Mouse (Mus musculus) thymus, postnatal 14 days (tissue): ENCODE data around the gene Plcd1.

ENCODE experiments used
- DNase-seq: peaks from one replicate; pipeline ENCODE4 v3.0.0; 2021

Plcd1 gene

DNA sequence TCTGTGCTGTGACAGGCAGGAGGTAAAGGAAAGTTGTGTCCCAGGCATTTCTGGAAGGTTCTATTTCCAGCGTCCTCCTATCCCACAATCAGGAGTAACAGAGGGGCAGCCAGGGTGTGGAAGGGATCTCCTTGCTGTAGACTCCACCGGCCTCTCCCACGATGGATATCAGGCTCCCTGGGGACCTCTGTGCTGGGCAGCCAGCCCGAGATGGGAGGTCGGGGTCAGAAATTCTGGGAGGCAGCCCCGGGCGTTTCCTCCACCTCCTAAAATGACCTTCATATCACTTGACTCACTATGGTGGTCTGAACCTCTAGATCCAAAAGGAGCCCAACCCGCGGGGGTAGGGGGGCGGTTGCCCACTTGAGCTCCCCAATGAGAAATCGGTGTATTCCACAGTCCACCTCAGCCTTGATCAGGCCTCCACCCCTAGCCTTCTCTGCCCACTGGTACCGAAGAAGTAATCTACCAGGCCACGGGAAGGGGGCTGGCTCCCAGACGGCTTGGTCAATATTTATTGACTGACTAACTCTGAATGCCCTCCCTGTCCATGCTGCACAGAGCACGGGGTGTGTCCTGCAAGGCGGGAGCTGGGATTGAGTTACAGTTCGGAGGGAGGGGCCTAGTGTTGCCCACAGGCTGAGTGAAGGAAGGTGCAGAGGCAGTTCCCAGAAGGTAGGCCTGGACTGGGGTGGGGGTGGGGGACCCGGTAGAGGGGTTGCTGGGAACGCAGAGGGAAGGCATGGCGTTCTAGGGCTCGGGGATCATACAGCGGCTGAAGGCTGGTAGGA is 41.0 kb downstream of the Plcd1 start, which contains the start of gene Vill:
Vill (plus strand) TSS at position 625 of the 791 bp plus-strand sequence.
- DNase-seq = no peak

DNA sequence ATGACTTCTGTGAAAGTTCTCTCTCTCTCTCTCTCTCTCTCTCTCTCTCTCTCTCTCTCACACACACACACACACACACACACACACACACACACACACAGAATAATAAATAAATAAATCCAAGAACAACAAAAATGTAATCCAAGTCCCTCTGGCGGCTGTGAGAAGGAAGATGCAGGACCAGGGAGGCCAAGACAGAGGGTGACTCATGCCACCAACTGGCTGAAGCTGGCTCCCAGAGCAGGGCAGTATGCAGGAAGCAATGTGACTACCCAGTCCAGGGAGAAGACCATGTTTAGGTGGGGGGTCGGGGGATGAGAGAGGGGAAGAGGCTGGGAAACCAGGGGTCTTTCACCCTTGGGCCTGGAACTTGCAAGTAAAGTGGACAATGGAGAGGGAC is 42.1 kb downstream of the Plcd1 start:
- no peak for DNase-seq

DNA sequence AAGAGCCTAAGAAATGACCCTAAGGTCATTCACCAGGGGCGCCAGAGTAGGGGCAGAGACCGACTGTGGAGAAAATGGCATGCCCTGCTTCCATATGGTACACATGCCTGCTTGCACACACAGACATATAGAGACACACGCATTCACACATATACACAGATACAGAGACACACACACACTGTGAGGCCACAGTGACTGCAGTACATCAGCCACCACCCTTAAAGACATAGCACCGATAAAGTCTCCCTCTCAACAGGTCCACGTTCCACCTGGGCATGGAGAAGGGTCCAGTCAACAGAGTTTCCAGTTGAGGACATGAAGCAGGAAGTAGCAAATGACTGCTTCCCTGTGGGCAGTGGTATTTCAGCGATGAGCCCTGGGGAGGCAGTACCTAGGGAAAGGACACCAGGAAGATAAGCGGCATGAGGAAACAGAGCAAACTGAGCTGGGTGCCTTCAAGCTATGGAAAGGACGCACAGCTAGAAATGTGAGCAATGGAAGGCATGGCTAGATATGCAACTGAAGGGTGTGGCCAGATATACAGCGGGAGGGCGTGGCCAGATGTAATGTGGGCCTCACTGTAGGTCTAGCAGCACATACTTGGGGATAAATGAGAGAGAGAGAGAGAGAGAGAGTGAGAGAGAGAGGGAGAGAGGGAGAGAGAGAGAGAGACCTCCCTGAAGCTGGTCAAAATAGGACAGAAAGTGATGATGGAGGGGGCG is 45.0 kb downstream of the Plcd1 start:
- DNase-seq = no peak

DNA sequence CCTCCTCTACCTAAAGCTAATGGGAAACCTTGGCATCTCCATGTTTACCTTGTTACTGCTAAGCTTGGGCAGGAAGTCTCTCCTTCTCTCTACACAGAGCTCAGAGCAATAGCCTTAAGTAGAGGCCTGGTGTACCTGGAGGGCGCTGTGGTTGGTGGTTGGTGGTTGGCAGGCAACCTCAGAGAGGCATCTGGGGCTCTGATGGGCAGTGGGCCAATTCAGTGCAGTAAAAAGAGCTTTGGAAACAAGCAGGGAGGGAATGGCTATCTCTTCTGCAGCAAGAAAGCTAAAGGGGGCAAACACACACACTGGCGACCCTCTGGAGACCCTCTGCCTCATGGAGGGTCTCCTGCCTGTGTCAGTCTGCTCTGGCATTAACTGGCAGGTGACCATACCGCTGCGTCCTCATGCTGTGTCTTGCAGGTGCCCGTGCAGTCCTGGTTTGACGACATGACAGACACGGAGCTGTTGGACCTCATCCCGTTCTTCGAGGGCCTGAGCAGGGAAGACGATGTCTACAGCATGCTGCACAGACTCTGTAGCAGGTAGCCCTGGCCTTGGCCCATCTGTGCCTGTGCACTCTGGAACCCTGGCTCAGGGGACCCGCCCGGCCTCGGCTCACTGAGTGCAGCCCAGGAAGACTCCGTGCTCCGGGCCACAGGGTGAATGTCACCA is 53.1 kb downstream of the Plcd1 start:
- DNase-seq = no peak

DNA sequence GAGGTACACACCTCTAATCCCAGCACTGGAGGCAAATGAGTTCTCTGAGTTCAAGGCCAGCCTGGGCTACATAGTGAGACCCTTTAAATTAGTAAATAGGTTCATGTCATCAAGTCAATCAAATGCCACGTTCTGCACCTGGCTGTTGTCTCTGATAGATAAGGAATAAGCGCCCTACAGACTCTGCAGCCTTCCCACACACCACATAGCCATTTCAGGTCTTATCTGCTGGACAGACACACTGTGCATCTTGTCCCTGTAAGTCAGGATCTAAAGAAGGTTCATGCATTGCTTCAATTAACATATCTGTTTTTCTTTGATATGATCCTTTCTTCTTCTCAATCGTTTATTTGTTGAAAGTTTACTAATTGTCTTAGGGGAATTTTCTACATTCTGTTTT is 54.7 kb downstream of the Plcd1 start:
- no peak for DNase-seq

DNA sequence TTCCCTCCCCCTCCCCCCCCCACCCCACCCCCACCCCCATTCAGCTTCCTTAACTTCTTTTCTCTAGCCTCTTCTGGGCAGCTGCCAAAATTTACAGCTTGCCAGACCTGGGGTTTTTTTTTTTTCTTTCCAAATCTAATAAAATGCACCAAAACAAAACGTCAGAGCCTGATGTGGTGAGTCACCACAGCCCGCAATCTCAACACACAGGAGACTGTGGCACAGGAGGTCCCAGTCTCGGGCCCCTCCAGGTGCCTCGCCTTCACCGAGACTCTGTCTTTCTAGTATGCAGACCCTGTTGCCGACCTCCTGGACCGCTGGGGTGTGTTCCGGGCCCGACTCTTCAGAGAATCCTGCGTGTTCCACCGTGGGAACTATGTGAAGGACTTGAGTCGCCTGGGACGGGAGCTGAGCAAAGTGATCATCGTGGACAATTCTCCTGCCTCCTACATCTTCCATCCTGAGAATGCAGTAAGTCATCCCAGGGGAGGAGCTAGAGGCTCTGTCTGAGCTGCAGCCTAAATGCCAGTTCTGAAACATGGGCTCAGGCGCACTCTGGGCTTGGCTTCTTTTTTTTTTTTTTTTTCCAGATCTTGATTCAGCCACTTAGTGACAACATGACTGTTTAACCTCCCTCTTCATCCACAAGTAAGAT is 56.1 kb downstream of the Plcd1 start:
- DNase-seq = no peak

DNA sequence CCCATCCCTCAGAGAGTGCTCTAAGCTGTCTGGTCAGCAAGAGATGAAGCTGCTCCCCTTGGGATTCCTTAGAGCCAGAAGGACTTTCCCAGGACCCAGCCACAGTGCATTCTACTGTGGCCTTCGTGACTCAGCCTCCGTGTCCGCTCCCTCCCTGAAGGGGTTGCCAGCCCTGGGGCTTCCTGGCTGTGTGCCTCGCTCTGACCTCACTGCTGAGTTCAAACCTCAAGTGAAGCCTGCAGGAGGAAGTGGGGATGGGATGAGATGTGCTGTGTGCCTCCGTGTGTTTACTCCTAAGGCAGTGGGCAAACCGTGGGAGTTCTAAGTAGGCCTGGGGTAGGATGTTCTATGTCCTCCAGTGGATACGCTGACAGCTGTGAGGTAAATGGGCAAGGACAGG is 57.5 kb downstream of the Plcd1 start:
- DNase-seq = no peak

DNA sequence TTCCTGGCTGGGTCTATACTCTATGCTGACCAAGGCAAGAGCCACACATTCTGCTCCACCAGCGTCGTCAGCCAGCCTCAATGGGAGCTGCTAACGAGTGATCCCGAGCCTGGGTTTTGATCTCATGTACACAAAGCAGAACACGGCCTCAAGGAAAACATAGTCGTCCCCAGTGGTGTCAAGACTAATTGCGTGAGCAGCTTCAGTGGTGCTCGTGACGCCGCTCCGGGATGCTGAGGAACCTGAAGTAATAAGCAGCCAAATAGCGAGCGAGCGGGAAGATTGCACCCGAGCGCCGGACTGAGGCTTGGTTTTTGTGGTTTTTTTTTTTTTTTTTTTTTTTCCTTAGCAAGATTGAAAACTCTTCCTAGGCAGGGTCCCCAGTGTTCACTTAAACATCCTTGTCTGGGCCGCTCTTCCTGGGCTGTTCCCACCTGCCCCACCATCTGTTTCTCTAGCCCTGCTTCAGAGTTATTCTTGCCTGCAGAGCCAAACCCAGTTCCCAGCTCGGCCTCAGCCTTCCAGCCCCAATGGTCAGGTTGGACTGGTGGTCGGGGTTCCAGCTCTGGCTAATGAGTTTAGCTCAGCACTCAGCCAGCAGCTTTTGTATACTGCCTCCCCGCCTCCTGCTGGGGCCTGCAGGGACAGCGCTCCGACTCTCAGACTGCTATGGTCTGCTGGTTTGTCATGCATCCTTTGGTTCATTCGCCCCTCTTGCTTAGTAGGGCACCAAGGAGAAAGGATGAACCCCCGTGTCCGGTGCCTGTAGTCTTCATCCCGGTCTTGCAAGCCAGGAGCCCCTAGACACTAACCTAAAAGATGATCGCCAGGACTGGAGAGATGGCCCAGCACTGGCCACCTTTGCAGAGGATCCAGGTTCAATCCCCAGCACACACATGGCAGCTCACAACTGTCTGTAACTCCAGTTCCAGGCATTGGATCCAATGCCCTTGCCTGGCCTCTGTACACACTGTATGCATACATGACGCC is 58.3 kb downstream of the Plcd1 start:
- no peak for DNase-seq

DNA sequence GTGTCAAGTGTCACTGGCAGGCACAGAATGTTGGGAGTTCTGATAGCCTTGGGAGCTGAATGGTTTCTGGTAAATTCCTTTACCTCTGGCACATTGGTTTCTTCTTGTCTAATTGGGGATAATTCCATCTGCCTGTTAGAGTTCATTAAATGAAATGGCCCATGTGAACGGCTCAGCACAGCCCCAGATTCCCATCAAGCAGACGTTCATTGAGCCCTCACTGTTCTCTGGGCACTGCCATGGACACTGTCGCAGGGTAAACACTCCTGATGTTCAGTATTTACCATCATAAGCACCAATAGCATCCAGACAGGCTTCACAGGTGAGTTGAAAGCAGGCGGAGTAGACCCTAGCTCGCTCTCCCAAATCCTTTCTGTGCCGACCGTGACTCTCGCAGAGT is 59.2 kb downstream of the Plcd1 start:
- no peak for DNase-seq

DNA sequence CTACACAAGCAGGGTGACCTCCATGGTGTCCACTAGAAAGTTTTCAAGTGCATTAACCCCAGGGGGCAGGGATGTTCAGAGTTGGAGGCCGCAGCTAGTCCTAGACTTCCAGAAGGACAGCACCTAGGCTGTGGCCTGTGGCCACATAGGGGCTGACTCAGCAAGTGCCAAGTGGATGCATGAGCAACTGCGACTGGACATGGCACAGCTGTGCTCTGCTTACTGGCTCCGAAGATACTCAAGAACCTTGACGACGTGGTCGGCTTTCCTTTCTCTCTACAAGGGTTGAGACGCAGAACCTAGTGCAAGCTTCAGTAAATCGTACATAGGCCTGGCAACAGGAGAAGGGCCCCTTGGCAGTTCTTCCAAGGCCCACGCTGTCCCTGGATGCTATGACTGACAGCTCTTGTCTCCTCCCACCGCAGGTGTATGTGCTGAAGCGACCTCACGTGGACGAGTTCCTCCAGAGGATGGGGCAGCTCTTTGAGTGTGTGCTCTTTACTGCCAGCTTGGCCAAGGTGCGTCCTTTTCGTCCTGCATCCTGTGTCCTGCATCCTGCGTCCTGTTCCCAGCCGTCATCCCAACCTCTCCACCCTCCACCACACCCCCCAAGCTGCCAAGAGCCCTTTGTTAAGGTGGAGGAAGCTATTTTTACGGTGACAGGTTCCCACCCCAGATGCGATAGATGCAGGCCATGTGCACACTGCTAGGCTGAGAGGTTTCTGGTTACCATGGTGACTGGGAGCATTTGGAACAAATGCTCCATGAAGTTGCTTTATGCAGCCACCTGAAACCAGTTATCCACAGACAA is 60.0 kb downstream of the Plcd1 start:
- DNase-seq = no peak

DNA sequence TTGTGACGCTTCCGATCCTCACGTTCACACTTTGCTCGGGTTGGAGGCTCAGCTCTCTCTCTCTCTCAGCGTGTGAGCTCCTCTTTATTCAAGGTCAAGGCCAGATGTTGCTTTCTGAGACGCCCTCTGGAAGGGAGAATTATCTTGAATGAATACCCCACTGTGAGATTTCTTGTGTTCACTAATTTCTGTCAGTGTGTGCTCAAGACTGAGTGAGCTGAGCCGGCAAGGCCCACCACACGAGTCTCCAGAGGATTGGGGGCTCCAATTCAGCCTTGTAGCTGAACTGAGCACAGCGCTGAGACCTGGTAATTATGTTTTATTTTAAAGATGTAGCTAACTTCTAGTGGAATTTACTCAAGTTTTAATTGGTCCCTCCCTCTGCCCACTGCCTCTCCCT is 60.8 kb downstream of the Plcd1 start:
- DNase-seq = no peak

DNA sequence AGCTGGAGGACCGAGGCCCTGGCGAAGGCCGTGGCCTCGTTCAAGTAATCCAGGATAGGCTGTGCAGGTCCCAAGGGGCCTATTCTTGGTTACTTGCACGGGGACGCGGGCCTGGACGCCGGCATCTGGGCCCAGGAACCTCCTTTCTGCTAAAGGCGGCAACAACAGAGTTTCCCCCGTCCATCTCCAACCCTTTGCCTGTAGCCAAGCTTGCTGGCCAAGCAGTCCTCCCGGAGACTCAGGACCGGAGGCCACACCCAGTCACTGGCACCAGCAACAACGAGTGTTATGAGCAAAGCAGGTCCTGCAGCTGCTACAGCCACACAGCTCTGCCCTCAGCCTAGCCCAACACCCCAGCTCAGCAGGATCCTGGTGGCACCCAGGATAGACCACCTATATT is 61.5 kb downstream of the Plcd1 start:
- no peak for DNase-seq

DNA sequence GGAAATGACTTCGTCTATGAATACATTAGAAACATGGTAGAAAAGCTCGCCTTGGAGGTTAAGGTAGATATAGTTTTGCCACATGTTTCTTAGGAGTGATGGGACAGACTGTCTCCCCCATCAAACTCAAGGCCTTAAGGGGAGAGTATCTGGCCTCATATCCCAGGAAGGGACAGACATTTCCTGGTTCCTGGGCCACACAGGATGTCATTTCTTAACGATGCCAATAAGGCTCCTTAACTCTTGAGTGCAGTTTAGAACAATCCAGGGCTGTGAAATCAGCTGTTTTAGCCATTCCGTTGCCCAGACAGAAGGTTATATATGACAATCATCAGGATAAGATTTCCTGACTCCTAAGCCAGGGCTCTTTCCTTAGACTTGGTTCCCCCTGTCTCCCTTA is 62.3 kb downstream of the Plcd1 start:
- DNase-seq = no peak

DNA sequence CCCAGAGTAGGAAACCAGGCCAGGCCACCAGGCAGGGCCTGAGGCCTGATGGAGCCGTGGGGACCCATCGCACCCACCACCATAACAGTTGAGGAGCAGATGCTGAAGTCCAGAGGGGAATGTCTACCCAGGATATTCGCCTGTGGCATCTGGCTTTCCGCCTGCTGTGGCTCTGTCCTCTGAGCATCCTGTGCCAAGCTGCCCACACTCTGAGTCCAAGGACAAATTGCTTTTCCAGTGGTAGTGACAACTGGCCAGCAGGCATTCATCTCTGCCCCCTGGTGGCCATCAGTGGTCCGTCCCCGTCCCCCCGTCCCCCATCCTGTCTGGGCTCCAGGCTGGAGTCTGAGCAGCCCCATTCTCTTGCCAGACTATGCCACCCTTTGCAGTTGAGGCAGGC is 63.7 kb downstream of the Plcd1 start:
- DNase-seq = peak; percentile 73

DNA sequence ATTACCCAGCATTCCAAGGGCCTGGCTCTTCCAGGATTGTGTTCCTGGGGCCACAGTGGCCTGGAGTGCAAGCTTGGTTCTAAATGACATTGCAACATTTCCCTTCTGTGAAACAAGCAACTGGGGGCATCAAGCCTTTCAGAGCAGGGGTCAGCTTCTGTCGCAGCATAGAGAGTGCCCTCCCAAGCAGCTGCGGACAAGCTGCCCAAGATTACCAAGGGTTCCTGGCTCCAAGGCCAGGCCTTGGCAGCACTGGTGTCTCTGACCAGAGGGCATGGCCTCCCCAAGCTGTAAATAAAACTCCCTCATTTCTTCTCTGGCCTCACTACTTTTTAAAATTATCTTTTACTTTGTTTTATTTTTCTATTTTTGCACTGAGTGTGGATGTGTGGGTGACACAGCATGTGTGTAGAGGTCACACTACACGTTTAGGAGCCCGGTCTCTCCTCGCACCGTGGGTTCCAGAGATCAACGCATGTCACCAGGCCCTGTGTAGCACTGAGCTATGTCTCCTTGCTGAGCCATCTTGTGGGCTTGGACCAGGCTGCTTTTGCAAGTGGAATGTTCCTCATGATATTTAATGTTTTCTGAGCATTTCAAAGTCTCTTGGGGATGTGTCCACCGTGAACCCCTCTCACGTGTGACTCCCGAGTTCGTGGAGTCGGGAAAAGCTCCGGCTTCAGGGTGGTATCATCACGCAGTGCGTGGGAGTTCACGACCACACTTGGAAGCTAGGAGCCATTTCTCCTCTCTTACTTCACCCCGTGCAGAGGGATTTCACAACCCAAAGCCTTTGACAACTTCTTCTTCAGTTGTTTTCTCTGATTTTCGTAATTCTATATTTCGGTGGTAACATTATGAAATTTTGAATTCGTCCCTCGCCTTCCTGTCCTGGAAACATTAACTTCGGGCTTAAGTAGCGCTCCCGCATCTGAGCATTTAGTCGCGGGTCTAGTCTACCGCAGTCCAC is 64.8 kb downstream of the Plcd1 start:
- no peak for DNase-seq

DNA sequence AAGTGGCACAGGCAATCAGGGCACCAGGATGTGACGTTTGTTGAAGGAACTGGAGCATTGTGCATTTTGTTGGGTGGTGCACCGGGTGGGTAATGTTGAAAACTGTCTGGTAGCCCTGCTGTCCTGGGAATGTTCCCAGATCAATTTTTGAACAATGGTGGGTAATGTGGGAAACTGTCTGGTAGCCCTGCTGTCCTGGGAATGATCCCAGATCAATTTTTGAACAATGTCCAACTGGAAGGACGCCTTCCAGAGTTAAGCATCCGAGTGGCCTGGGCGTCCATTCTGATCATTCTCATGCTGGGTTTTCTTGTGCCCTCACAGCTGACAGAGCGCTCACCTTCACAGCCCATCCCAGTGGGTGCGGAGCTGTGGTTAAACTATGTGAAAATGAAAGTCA is 66.0 kb downstream of the Plcd1 start:
- DNase-seq = no peak

DNA sequence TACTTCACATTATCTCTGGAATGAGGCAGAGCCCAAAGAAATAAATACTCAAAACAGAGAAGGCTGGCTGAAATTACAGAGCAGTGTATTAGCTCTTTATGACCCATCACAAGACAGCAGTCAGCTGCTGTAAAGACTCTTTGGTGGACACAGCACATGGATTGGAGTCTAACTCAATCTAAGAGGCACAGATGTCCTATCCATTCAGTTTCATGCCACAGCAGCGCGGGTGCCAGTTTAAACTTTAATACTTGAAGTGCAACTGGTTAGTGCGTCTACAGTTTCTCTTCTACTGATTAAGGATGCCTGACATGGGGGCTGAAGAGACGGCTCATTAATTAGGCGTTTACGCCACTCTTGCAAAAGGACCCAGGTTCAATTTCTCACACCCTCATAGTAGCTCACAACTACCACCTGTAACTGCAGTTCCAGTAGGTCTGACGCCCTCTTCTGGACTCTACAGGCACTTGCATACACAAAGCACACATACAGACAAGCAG is 67.4 kb downstream of the Plcd1 start:
- no peak for DNase-seq

DNA sequence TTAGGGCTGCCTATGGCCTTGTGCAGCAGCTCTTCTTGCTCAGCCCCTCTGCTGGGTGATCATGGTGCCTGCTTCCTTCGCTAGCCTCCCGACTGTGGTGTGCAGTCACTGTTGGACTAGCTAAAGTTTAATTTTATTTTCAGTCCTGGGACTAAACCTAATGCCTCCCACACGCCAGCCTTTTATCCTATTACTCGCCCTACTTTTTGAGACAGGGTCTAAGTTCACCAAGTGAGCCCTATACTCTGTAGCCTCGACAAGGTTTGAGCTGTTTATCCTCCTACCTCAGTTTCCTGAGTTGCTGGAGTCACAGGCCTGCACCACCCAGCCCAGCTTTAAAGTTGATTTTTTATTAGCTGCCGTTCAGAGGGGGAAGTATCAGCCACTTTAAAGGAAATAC is 68.0 kb downstream of the Plcd1 start:
- DNase-seq = no peak

DNA sequence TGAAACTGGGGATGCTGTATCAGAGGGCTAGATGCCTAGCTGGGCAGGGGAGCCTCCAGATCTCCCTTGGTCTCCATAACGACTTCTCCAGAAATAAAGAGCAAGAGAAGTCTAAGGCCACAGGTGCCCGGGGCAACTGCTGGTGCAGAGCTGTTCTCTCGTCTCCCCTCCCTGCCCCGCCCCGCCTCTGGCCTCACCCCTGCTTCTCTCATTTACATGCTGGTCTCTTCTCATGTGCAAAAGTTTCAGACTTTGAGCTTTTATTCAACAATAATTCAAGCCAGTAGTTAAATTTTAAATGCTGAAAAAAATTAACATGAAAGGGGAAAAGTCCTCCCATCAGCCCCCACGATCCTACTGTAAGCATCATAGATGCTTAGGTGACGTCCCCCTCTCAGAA is 71.6 kb downstream of the Plcd1 start:
- DNase-seq = no peak
